Mouse (Mus musculus): ENCODE measurements at regions not wholly inside any gene's neighbourhood (a gene's known extent, or its start where the extent isn't known, plus 50 kb on each side); places are given as distances from the start of the nearest gene placed in this dataset.

GRCm38 (mm10) chr6:70714239-70714638, 77.8 kb downstream of the Rpia start:
- DNase-seq (ENCODE audit: low spot score): peak; percentile 86

- no peak for DNase-seq (ENCODE audit: low spot score)
These were observed 78.4 kb downstream of the Rpia start for GRCm38 (mm10) chr6:70713665-70714064.

GRCm38 (mm10) chr6:70713118-70713517, 78.9 kb downstream of the Rpia start:
- peak; percentile 64 for DNase-seq (ENCODE audit: low spot score)

GRCm38 (mm10) chr6:70709338-70710055, 82.5 kb downstream of the Rpia start:
- DNase-seq (ENCODE audit: low spot score): peak; percentile 80

- no peak for DNase-seq (ENCODE audit: low spot score)
These were observed 96.4 kb downstream of the Rpia start for GRCm38 (mm10) chr6:70695596-70695995.
